Mouse (Mus musculus): Measurements from ENCODE around the gene Olfr1448.

GRCm38 (mm10) chr19:12903643-12904042 is 20.6 kb downstream of the Olfr1448 start, which contains the start of gene Olfr1447:
- no peak for TF ChIP-seq CTCF (IDR thresholded peaks at IDR 0.05; ENCODE audit: borderline replicate concordance, extremely low read depth, insufficient read depth, insufficient read length)
- no peak for TF ChIP-seq POLR2A (IDR thresholded peaks at IDR 0.05; ENCODE audit: borderline replicate concordance, extremely low read depth, insufficient read depth, insufficient read length, poor library complexity, severe bottlenecking)
